Mouse (Mus musculus): ENCODE results near the gene H2al2b. TPM values are rescaled to one million over a fixed set of nuclear protein-coding genes. Genes with fewer than 3 reads are reported as not detected.

Gene H2al2b
- total RNA-seq (2023): not detected

DNA sequence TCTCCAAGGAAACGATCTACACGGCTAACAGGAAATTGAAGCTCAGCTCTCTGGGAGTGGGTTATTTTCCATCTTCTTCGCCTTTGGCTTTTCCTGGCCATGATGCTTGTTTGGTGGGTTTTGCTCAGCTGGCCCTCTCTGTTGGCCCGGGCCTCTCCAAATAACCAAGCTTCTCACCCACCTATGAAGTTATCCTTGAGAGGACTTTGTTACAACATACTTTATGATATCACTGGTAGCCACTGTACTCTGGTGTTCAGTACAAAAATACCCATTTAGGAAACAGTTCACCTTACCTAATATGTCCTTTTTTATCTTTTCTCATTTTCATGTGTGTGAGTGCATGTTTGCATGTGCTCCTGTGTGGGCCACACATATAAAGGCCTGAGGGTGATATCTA, at the start of gene H2al2b:
TSS of gene H2al2b (minus strand) at position 101 of the 400 bp plus-strand sequence.

Other genes starting within 250 kb of the H2al2b start
- gene H2al2c, start 121.6 kb downstream of the H2al2b start, total RNA-seq (2023): not detected
- not detected for gene Sry, start 57.0 kb downstream of the H2al2b start, total RNA-seq (2023)
- gene Gm4064, start 75.5 kb upstream of the H2al2b start, total RNA-seq (2023): not detected
- gene Rbmy, start 110.0 kb upstream of the H2al2b start, total RNA-seq (2023): not detected
- gene Gm10256, start 110.0 kb upstream of the H2al2b start, total RNA-seq (2023): not detected
- not detected for gene Gm10352, start 180.3 kb upstream of the H2al2b start, total RNA-seq (2023)
- gene Gm29289, start 211.9 kb upstream of the H2al2b start, total RNA-seq (2023): not detected

All from B cell, adult 67 days (primary cell).